In the genomic region with DNA sequence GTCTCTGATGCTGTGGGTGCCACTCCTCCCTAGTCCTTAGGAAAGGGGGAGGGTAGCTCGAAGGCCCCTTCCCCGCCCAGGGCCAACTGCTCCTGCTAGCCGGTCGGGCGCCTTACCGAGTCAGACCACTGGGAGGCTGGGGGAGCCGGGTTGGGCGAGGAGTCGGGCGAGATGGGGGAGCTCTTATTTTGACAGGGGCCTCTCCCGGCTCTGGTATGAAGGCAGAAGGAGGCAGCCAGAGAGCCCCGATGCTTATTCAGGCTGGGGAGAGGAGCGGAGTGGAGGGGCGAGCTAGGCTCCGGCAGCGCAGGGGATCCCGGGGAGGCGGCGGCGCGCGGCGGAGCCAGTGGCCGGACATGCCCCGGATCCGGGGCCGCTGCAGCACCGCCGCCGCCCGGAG, we compare ENCODE assay signal across 8 mouse cellular contexts. TPM values are rescaled to one million over a fixed set of nuclear protein-coding genes. Genes with fewer than 3 reads are reported as not detected.
DNase-seq lines count a peak whose midpoint lies in the region; ATAC-seq and TF ChIP-seq lines count a peak whose summit lies in the region.

A gene (plus strand): TSS at position 274 of the 400 bp plus-strand sequence.

- whole genome bisulfite sequencing in forebrain, embryonic 14.5 days: under 1% methylated on average over 24 of the region's 31 CpGs
- under 1% methylated on average over 31 of the region's 31 CpGs for WGBS in liver, postnatal 0 days (ENCODE audit: insufficient replicate concordance)
- whole genome bisulfite sequencing in neural tube, embryonic 13.5 days: under 1% methylated on average over 18 of the region's 31 CpGs

- DNase-seq in CH12.LX (ENCODE audit: extremely low read depth): peak; percentile 82
- DNase-seq in c-Kit-positive CD71-negative TER-119-negative erythroid progenitor cells, embryonic 14.5 days (ENCODE audit: low read depth): peak; percentile 86
- peak; percentile 97 for DNase-seq in forebrain, embryonic 14.5 days (ENCODE audit: low spot score)
- peak; percentile 96 to 97 for DNase-seq in heart, postnatal 10 days
- DNase-seq in layer of hippocampus, adult 11-12 months (ENCODE audit: low spot score): peak; percentile 93
- DNase-seq in liver, postnatal 0 days: peak; percentile 88
- peak; percentile 80 for DNase-seq in telencephalon, adult 2 months (ENCODE audit: low read depth, low spot score)

- peaks cover 0 to 17% of the 10 kb centered on the region in 2 experiments for H3K36me3 ChIP-seq in CH12.LX (replicated peaks in 1 of 2; ENCODE audit: control insufficient read depth in 1 of 2, insufficient read depth in 1 of 2, low read length in 1 of 2)
- no peaks in the 10 kb centered on the region for H3K36me3 ChIP-seq in forebrain, embryonic 14.5 days (ENCODE audit: control insufficient read depth, insufficient read depth, low read length)
- no peaks in the 10 kb centered on the region for H3K36me3 ChIP-seq in liver, postnatal 0 days (replicated peaks; ENCODE audit: insufficient read depth, low read length)
- H3K36me3 ChIP-seq in neural tube, embryonic 13.5 days: no peaks in the 10 kb centered on the region

- H3K27ac ChIP-seq in CH12.LX (ENCODE audit: insufficient read depth, low read depth): no peak within 1 kb of the TSS
- peak within 1 kb of the TSS; percentile 97 for H3K27ac ChIP-seq in forebrain, embryonic 14.5 days (ENCODE audit: low read depth, low read length)
- H3K27ac ChIP-seq in liver, postnatal 0 days (ENCODE audit: low read depth): peak within 1 kb of the TSS; percentile 80
- peak within 1 kb of the TSS; percentile 98 for H3K27ac ChIP-seq in neural tube, embryonic 13.5 days (replicated peaks)

- peak within 1 kb of the TSS; percentile 94 for H3K9ac ChIP-seq in CH12.LX (ENCODE audit: insufficient read depth, low read depth)
- peak within 1 kb of the TSS; percentile 90 for H3K9ac ChIP-seq in forebrain, embryonic 14.5 days (ENCODE audit: low read length)
- peak within 1 kb of the TSS; percentile 85 for H3K9ac ChIP-seq in liver, postnatal 0 days (replicated peaks)
- peak within 1 kb of the TSS; percentile 99 for H3K9ac ChIP-seq in neural tube, embryonic 13.5 days

- no peaks in the 10 kb centered on the region for H3K9me3 ChIP-seq in CH12.LX (replicated peaks; ENCODE audit: low read length)
- H3K9me3 ChIP-seq in forebrain, embryonic 14.5 days (replicated peaks; ENCODE audit: control insufficient read depth, low read length): no peaks in the 10 kb centered on the region
- H3K9me3 ChIP-seq in liver, postnatal 0 days (ENCODE audit: low read length): no peaks in the 10 kb centered on the region
- H3K9me3 ChIP-seq in neural tube, embryonic 13.5 days: no peaks in the 10 kb centered on the region

- peak; percentile 39 for TF ChIP-seq RAD21 in CH12.LX (IDR thresholded peaks at IDR 0.05; ENCODE audit: low read depth, low read length)

- intact Hi-C loops in heart, postnatal 10 days (cut with DNase I): loop anchor here (1.0 kb wide), 1 partner anchor 19 kb away; no protein-coding TSS in a partner anchor

- H3K4me2 ChIP-seq in CH12.LX (ENCODE audit: insufficient read depth, low read depth, poor library complexity, severe bottlenecking): peak within 1 kb of the TSS; percentile 85
- peak within 1 kb of the TSS; percentile 95 for H3K4me2 ChIP-seq in forebrain, embryonic 14.5 days (ENCODE audit: low read length)
- peak within 1 kb of the TSS; percentile 92 for H3K4me2 ChIP-seq in liver, postnatal 0 days (ENCODE audit: low read depth, low read length)
- H3K4me2 ChIP-seq in neural tube, embryonic 13.5 days: peak within 1 kb of the TSS; percentile 98

- no peaks in the 10 kb centered on the region for H3K79me2 ChIP-seq in CH12.LX (replicated peaks; ENCODE audit: control insufficient read depth, extremely low read depth, insufficient read depth, poor library complexity, severe bottlenecking)

- H3K4me3 ChIP-seq in CH12.LX (replicated peaks in 1 of 3; ENCODE audit: low read depth in 2 of 3, low read length in 2 of 3, poor library complexity in 1 of 3): peak within 1 kb of the TSS; percentile 80 to 96 (median 92)
- H3K4me3 ChIP-seq in forebrain, embryonic 14.5 days (ENCODE audit: low read depth, low read length): peak within 1 kb of the TSS; percentile 99
- peak within 1 kb of the TSS; percentile 70 for H3K4me3 ChIP-seq in liver, postnatal 0 days (ENCODE audit: low read depth, low read length)
- H3K4me3 ChIP-seq in neural tube, embryonic 13.5 days: peak within 1 kb of the TSS; percentile 96

- dilution Hi-C loops in CH12.LX (cut with MboI; ENCODE audit: extremely low pct_ligation_motif_present, extremely low pct_unique_long_range_greater_than_20kb, low sequenced_read_pairs): no loop called here

- ATAC-seq in forebrain, embryonic 14.5 days: peak; percentile 73
- peak; percentile 60 for ATAC-seq in liver, postnatal 0 days
- peak; percentile 66 for ATAC-seq in neural tube, embryonic 13.5 days (ENCODE audit: low read depth)

- peaks cover 5% of the 10 kb centered on the region for H3K27me3 ChIP-seq in CH12.LX (replicated peaks)
- H3K27me3 ChIP-seq in forebrain, embryonic 14.5 days (replicated peaks; ENCODE audit: control insufficient read depth, insufficient read depth, low read length): no peaks in the 10 kb centered on the region
- H3K27me3 ChIP-seq in liver, postnatal 0 days (ENCODE audit: insufficient read depth, low read length): peaks cover 12% of the 10 kb centered on the region; the same call in 1 of the 2 replicates
- no peaks in the 10 kb centered on the region for H3K27me3 ChIP-seq in neural tube, embryonic 13.5 days

- in situ Hi-C loops in CH12.LX (cut with MboI; ENCODE audit: low pct_ligation_motif_present, low pct_unique_long_range_greater_than_20kb, low sequenced_read_pairs): no loop called here

- TF ChIP-seq CTCF in CH12.LX (conservative IDR thresholded peaks at IDR 0.05 in 1 of 2, IDR thresholded peaks at IDR 0.05 in 1 of 2; ENCODE audit: low read depth in 2 of 2, low read length in 2 of 2): peak in 1 of 2 experiments; percentile 67; a peak in 2 of 4 replicates
- TF ChIP-seq CTCF in liver, postnatal 0 days (IDR thresholded peaks at IDR 0.05; ENCODE audit: low read depth): peak; percentile 70

- H3K4me1 ChIP-seq in CH12.LX (ENCODE audit: control insufficient read depth in 1 of 2, insufficient read depth in 2 of 2): peaks cover 11 to 74% of the 10 kb centered on the region in 2 experiments
- peaks cover 47% of the 10 kb centered on the region for H3K4me1 ChIP-seq in forebrain, embryonic 14.5 days (ENCODE audit: control insufficient read depth, insufficient read depth, low read length)
- H3K4me1 ChIP-seq in liver, postnatal 0 days (ENCODE audit: insufficient read depth): peaks cover 61% of the 10 kb centered on the region
- H3K4me1 ChIP-seq in neural tube, embryonic 13.5 days (replicated peaks): peaks cover 64% of the 10 kb centered on the region

- peak; percentile 54; the same call in 1 of the 2 replicates for TF ChIP-seq POLR2A in CH12.LX (IDR thresholded peaks at IDR 0.05; ENCODE audit: low read depth, low read length)

- TF ChIP-seq EP300 in CH12.LX (IDR thresholded peaks at IDR 0.05; ENCODE audit: low read length): no peak
- no peak for TF ChIP-seq EP300 in liver, postnatal 0 days (IDR thresholded peaks at IDR 0.05; ENCODE audit: low read depth)

TF ChIP-seq in CH12.LX, 34 proteins besides CTCF, POLR2A, EP300 and RAD21:
- peak; percentile 54 for TF ChIP-seq SMC3 (IDR thresholded peaks at IDR 0.05; ENCODE audit: low read depth, low read length)
- TF ChIP-seq MEF2A (IDR thresholded peaks at IDR 0.05; ENCODE audit: borderline replicate concordance, low read depth, low read length): peak; percentile 62
- TF ChIP-seq NRF1 (IDR thresholded peaks at IDR 0.05; ENCODE audit: low read depth, low read length): 0 out of 2 replicates have a peak, but pooled peaks have one; percentile 19
- TF ChIP-seq GABPA (IDR thresholded peaks at IDR 0.05; ENCODE audit: insufficient replicate concordance, low read depth, low read length): no peak
- TF ChIP-seq NELFE (IDR thresholded peaks at IDR 0.05; ENCODE audit: low read depth, low read length): no peak
- TF ChIP-seq TBP (conservative IDR thresholded peaks at IDR 0.05; ENCODE audit: low read depth, low read length): no peak
- peak; percentile 66; the same call in 1 of the 2 replicates for TF ChIP-seq UBTF (IDR thresholded peaks at IDR 0.05; ENCODE audit: low read depth, low read length)
- TF ChIP-seq SIN3A (IDR thresholded peaks at IDR 0.05; ENCODE audit: low read length): peak; percentile 64
- peak; percentile 46 for TF ChIP-seq HCFC1 (IDR thresholded peaks at IDR 0.05; ENCODE audit: low read depth, low read length)

RNA-seq across cellular contexts. Expression of the gene that starts here (rescaled TPM):
- total RNA-seq in CH12.LX (2012; rRNA removed) (0.88 and 1.6 TPM in 2 replicates), CH12.LX (2014; rRNA removed) (0.08 and 0.67 TPM in 2 replicates)
- polyA plus RNA-seq in CH12.LX (2012; ENCODE audit: insufficient read length, low read depth): 6.2 and 7.5 TPM in 2 replicates
- polyA plus RNA-seq in forebrain, embryonic 14.5 days (2014; fragmentation: Nextera tagmentation; extraction: Ambion mirVana): 9.9 and 13.4 TPM in 2 replicates
- total RNA-seq in heart, postnatal 10 days (2021): 10 to 100 TPM; 66.8 to 73.0 TPM
- 2.0 and 2.2 TPM in 2 replicates for polyA plus RNA-seq in liver, postnatal 0 days (2015; fragmentation: Nextera tagmentation; extraction: Ambion mirVana)
- 9.4 and 9.6 TPM in 2 replicates for polyA plus RNA-seq in neural tube, embryonic 13.5 days (2015; fragmentation: Nextera tagmentation; extraction: Ambion mirVana)

Comparison
In these comparisons a context has a peak if more than half of its experiments do, and no peak if none do; other contexts are left out.
1. RNA of the gene that starts here (total RNA-seq): 66.8 to 73.0 TPM in heart, postnatal 10 days; 0.08 to 1.6 TPM in CH12.LX; every median in the first group is over 10 times any median in the second.
2. Peak in every context shown above with its lines, with median percentiles within 50 percentile points of each other: DNase-seq, H3K4me2 ChIP-seq, H3K4me3 ChIP-seq, H3K9ac ChIP-seq and ATAC-seq.